Mouse (Mus musculus): ENCODE data around the gene Mybpc2. TPM values are rescaled to one million over a fixed set of nuclear protein-coding genes. Genes with fewer than 3 reads are reported as not detected.
A peak's percentile ranks its signal among the peaks of the same experiment; 100 is the strongest.

The Mybpc2 gene
- polyA plus RNA-seq, 2 experiments, result 0.03 to 0.15 TPM

GRCm38 (mm10) chr7:44462218-44463055 lies 62.0 kb downstream of the Mybpc2 start:
- H3K4me1 ChIP-seq (ENCODE audit: control insufficient read depth, insufficient read depth, low read length), result peaks cover 2% of the 10 kb centered on the region; the same call in 1 of the 2 replicates
- no peak overlapping the region for H3K9ac ChIP-seq (ENCODE audit: low read depth, low read length, severe bottlenecking)
- H3K4me2 ChIP-seq (replicated peaks; ENCODE audit: low read depth, low read length, severe bottlenecking), result peak overlapping the region; percentile 43
- no peaks in the 10 kb centered on the region for H3K9me3 ChIP-seq (ENCODE audit: control insufficient read depth, low read length)
- TF ChIP-seq POLR2A (IDR thresholded peaks at IDR 0.05; ENCODE audit: borderline replicate concordance, extremely low read depth, insufficient read depth, insufficient read length), result no peak
- WGBS, result 10% methylated on average over 60 of the region's 77 CpGs
- H3K36me3 ChIP-seq (ENCODE audit: control insufficient read depth, insufficient read depth, low read length), result 0 out of 2 replicates have a peak, but pooled peaks cover 9% of the 10 kb centered on the region
- ATAC-seq (ENCODE audit: low FRiP score, low read depth) (no peak), DNase-seq (ENCODE audit: low spot score) (no peak)
- peaks cover 39% of the 10 kb centered on the region for H3K27me3 ChIP-seq (ENCODE audit: control insufficient read depth, insufficient read depth, low read length)
- peak overlapping the region; percentile 27 for H3K4me3 ChIP-seq (replicated peaks; ENCODE audit: low read length)
- no peak overlapping the region for H3K27ac ChIP-seq (replicated peaks; ENCODE audit: low read depth, low read length)

GRCm38 (mm10) chr7:44461503-44462217 lies 62.8 kb downstream of the Mybpc2 start:
- DNase-seq (ENCODE audit: low spot score), result no peak
- Histone ChIP-seq H3K36me3 (ENCODE audit: control insufficient read depth, insufficient read depth, low read length) (0 out of 2 replicates have a peak, but pooled peaks cover 9% of the 10 kb centered on the region), H3K9ac (ENCODE audit: low read depth, low read length, severe bottlenecking) (no peak overlapping the region), H3K27me3 (ENCODE audit: control insufficient read depth, insufficient read depth, low read length) (peaks cover 39% of the 10 kb centered on the region), H3K27ac (replicated peaks; ENCODE audit: low read depth, low read length) (no peak overlapping the region), H3K4me1 (ENCODE audit: control insufficient read depth, insufficient read depth, low read length) (peaks cover 2% of the 10 kb centered on the region; the same call in 1 of the 2 replicates), H3K4me3 (replicated peaks; ENCODE audit: low read length) (peak overlapping the region; percentile 27; the same call in 1 of the 2 replicates), H3K4me2 (replicated peaks; ENCODE audit: low read depth, low read length, severe bottlenecking) (no peak overlapping the region), H3K9me3 (ENCODE audit: control insufficient read depth, low read length) (no peaks in the 10 kb centered on the region)
- 52% methylated on average over 51 of the region's 57 CpGs for WGBS
- ATAC-seq (ENCODE audit: low FRiP score, low read depth), result no peak
- no peak for TF ChIP-seq POLR2A (IDR thresholded peaks at IDR 0.05; ENCODE audit: borderline replicate concordance, extremely low read depth, insufficient read depth, insufficient read length)

- Histone ChIP-seq H3K27me3 (ENCODE audit: control insufficient read depth, insufficient read depth, low read length) (peaks cover 39% of the 10 kb centered on the region), H3K4me1 (ENCODE audit: control insufficient read depth, insufficient read depth, low read length) (peaks cover 2% of the 10 kb centered on the region; the same call in 1 of the 2 replicates), H3K4me2 (replicated peaks; ENCODE audit: low read depth, low read length, severe bottlenecking) (no peak overlapping the region), H3K36me3 (ENCODE audit: control insufficient read depth, insufficient read depth, low read length) (0 out of 2 replicates have a peak, but pooled peaks cover 9% of the 10 kb centered on the region), H3K4me3 (replicated peaks; ENCODE audit: low read length) (no peak overlapping the region), H3K9me3 (ENCODE audit: control insufficient read depth, low read length) (no peaks in the 10 kb centered on the region), H3K9ac (ENCODE audit: low read depth, low read length, severe bottlenecking) (no peak overlapping the region), H3K27ac (replicated peaks; ENCODE audit: low read depth, low read length) (no peak overlapping the region)
- TF ChIP-seq POLR2A (IDR thresholded peaks at IDR 0.05; ENCODE audit: borderline replicate concordance, extremely low read depth, insufficient read depth, insufficient read length), result no peak
- no peak for ATAC-seq (ENCODE audit: low FRiP score, low read depth)
- DNase-seq (ENCODE audit: low spot score), result no peak
- WGBS, result 72% methylated on average over 30 of the region's 31 CpGs
Measured at GRCm38 (mm10) chr7:44460767-44461502, 63.5 kb downstream of the Mybpc2 start.

- no peak overlapping the region for H3K4me2 ChIP-seq (replicated peaks; ENCODE audit: low read depth, low read length, severe bottlenecking)
- H3K9ac ChIP-seq (ENCODE audit: low read depth, low read length, severe bottlenecking), result no peak overlapping the region
- H3K9me3 ChIP-seq (ENCODE audit: control insufficient read depth, low read length), result no peaks in the 10 kb centered on the region
- TF ChIP-seq POLR2A (IDR thresholded peaks at IDR 0.05; ENCODE audit: borderline replicate concordance, extremely low read depth, insufficient read depth, insufficient read length), result no peak
- H3K4me3 ChIP-seq (replicated peaks; ENCODE audit: low read length), result no peak overlapping the region
- no peak overlapping the region for H3K27ac ChIP-seq (replicated peaks; ENCODE audit: low read depth, low read length)
- H3K36me3 ChIP-seq (ENCODE audit: control insufficient read depth, insufficient read depth, low read length), result 0 out of 2 replicates have a peak, but pooled peaks cover 9% of the 10 kb centered on the region
- H3K4me1 ChIP-seq (ENCODE audit: control insufficient read depth, insufficient read depth, low read length), result peaks cover 2% of the 10 kb centered on the region; the same call in 1 of the 2 replicates
- no peak for ATAC-seq (ENCODE audit: low FRiP score, low read depth)
- WGBS, result 63% methylated on average over 6 of the region's 6 CpGs
- DNase-seq (ENCODE audit: low spot score), result no peak
- H3K27me3 ChIP-seq (ENCODE audit: control insufficient read depth, insufficient read depth, low read length), result peaks cover 39% of the 10 kb centered on the region
Measured at GRCm38 (mm10) chr7:44460067-44460466, 64.4 kb downstream of the Mybpc2 start.

GRCm38 (mm10) chr7:44456302-44456701 lies 68.2 kb downstream of the Mybpc2 start:
- H3K9ac ChIP-seq (ENCODE audit: low read depth, low read length, severe bottlenecking), result no peak overlapping the region
- H3K36me3 ChIP-seq (ENCODE audit: control insufficient read depth, insufficient read depth, low read length), result no peaks in the 10 kb centered on the region
- peaks cover 9% of the 10 kb centered on the region for H3K27me3 ChIP-seq (ENCODE audit: control insufficient read depth, insufficient read depth, low read length)
- H3K27ac ChIP-seq (replicated peaks; ENCODE audit: low read depth, low read length), result no peak overlapping the region
- no peak overlapping the region for H3K4me3 ChIP-seq (replicated peaks; ENCODE audit: low read length)
- no peak for TF ChIP-seq POLR2A (IDR thresholded peaks at IDR 0.05; ENCODE audit: borderline replicate concordance, extremely low read depth, insufficient read depth, insufficient read length)
- DNase-seq (ENCODE audit: low spot score) (no peak), ATAC-seq (ENCODE audit: low FRiP score, low read depth) (no peak)
- no peaks in the 10 kb centered on the region for H3K9me3 ChIP-seq (ENCODE audit: control insufficient read depth, low read length)
- no peak overlapping the region for H3K4me2 ChIP-seq (replicated peaks; ENCODE audit: low read depth, low read length, severe bottlenecking)
- 84% methylated on average over 1 of the region's 1 CpGs for WGBS
- no peaks in the 10 kb centered on the region for H3K4me1 ChIP-seq (ENCODE audit: control insufficient read depth, insufficient read depth, low read length)

Measured in limb, embryonic 14.5 days (tissue).